Comparison of ENCODE assay signal across 10 mouse cellular contexts in genomic region chr12:70732591-70732990, GRCm38 (mm10).
"Had no signal": no experiment of that assay in that cellular context is flagged by ENCODE, and none has a peak within 500 bp of the region (broad histone marks: within the 10 kb centered on the region; RNA-seq: fewer than 3 reads in every experiment).

No protein-coding gene starts in this region.

- DNase-seq: lung, adult 2 months; midbrain, embryonic 14.5 days; retina, postnatal 1 day; right cerebral cortex, adult 18-20 months; right cerebral cortex, postnatal 25 days; right cerebral cortex, postnatal 4 days; spleen, adult 18-20 months; thymus, adult 18-20 months; thymus, postnatal 14 days; thymus, postnatal 36 days had no signal
